Mouse (Mus musculus): ENCODE measurements around the gene Dnaja4. TPM values are rescaled to one million over a fixed set of nuclear protein-coding genes. Genes with fewer than 3 reads are reported as not detected.
"Not testable (repeated sequence)": the region's sequence is repeated elsewhere in the genome, so short reads cannot be mapped to it uniquely, and the experiment has no call there.

Gene Dnaja4
- 1 to 10 TPM; 2.9 to 4.0 TPM for polyA plus RNA-seq (2017; shearing (Covaris generic))

- ATAC-seq = no peak
Measured at GRCm38 (mm10) chr9:54698318-54699086, at the start of gene Dnaja4. Gene Dnaja4 (plus strand): TSS chr9:54698873.

GRCm38 (mm10) chr9:54649360-54649759, 49.3 kb upstream of the Dnaja4 start:
- ATAC-seq = no peak

GRCm38 (mm10) chr9:54652778-54653177, 45.9 kb upstream of the Dnaja4 start:
- ATAC-seq = no peak

- ATAC-seq = no peak
Measured at GRCm38 (mm10) chr9:54655846-54656245, 42.8 kb upstream of the Dnaja4 start.

GRCm38 (mm10) chr9:54656402-54656801, 42.3 kb upstream of the Dnaja4 start:
- ATAC-seq = no peak

GRCm38 (mm10) chr9:54658773-54659172, 39.9 kb upstream of the Dnaja4 start:
- ATAC-seq = no peak

GRCm38 (mm10) chr9:54661605-54662377, 36.9 kb upstream of the Dnaja4 start, which contains the start of gene Acsbg1:
Gene Acsbg1 (minus strand): TSS chr9:54661870.
- ATAC-seq = no peak

GRCm38 (mm10) chr9:54664358-54664757, 34.3 kb upstream of the Dnaja4 start:
- no peak for ATAC-seq

- ATAC-seq = no peak
Measured at GRCm38 (mm10) chr9:54666116-54666515, 32.6 kb upstream of the Dnaja4 start.

GRCm38 (mm10) chr9:54668455-54668854, 30.2 kb upstream of the Dnaja4 start:
- ATAC-seq = no peak

- ATAC-seq = no peak
Measured at GRCm38 (mm10) chr9:54671962-54672361, 26.7 kb upstream of the Dnaja4 start.

GRCm38 (mm10) chr9:54673887-54674286, 24.8 kb upstream of the Dnaja4 start:
- ATAC-seq = no peak

GRCm38 (mm10) chr9:54676531-54676986, 22.1 kb upstream of the Dnaja4 start:
- ATAC-seq = peak; percentile 83

GRCm38 (mm10) chr9:54682846-54683245, 15.8 kb upstream of the Dnaja4 start:
- no peak for ATAC-seq

- peak; percentile 45 for ATAC-seq
Measured at GRCm38 (mm10) chr9:54683814-54684605, 14.7 kb upstream of the Dnaja4 start.

GRCm38 (mm10) chr9:54687246-54688236, 11.1 kb upstream of the Dnaja4 start:
- ATAC-seq = no peak

GRCm38 (mm10) chr9:54689446-54689845, 9.2 kb upstream of the Dnaja4 start:
- ATAC-seq = no peak

- ATAC-seq = not testable (repeated sequence)
Measured at GRCm38 (mm10) chr9:54690697-54691096, 8.0 kb upstream of the Dnaja4 start.

- peak; percentile 96 for ATAC-seq
Measured at GRCm38 (mm10) chr9:54691241-54691805, 7.3 kb upstream of the Dnaja4 start.

- ATAC-seq = no peak
Measured at GRCm38 (mm10) chr9:54699087-54699344, 343 bp downstream of the Dnaja4 start.
